Mouse (Mus musculus) large intestine, adult 2 months (tissue): ENCODE results near the gene AU041133. TPM values are rescaled to one million over a fixed set of nuclear protein-coding genes. Genes with fewer than 3 reads are reported as not detected.
A peak's percentile ranks its signal among the peaks of the same experiment; 100 is the strongest.
"Not testable (repeated sequence)": the region's sequence is repeated elsewhere in the genome, so short reads cannot be mapped to it uniquely, and the experiment has no call there.

ENCODE experiments used
- DNase-seq: peaks from one replicate; pipeline ENCODE4 v3.0.0-alpha.2; 2012; ENCODE audit warnings: low read depth, low spot score
- WGBS: fragments of 180-500 bp; shearing (Covaris S2); methylation state at CpG from one replicate; pipeline ENCODE4 v1.1.7; 2018; 5-methylcytosine and 5-hydroxymethylcytosine counted together
- polyA plus RNA-seq: library from polyadenylated mRNA; depleted of rRNA; stranded (reverse); fragments of >200 nt; gene quantifications from 2 replicates; pipeline ENCODE4 v1.2.3, GENCODE M21; 2012; rRNA removed

The AU041133 gene
- polyA plus RNA-seq: 0.25 and 0.33 TPM in 2 replicates

GRCm38 (mm10) chr10:82127850-82128401 is at the start of gene AU041133:
Gene AU041133, plus strand, starts transcription at chr10:82128013.
- WGBS: under 1% methylated on average over 41 of the region's 41 CpGs
- peak; percentile 87 for DNase-seq

- 17% methylated on average over 42 of the region's 42 CpGs for WGBS
- peak; percentile 46 for DNase-seq
Measured at GRCm38 (mm10) chr10:82082728-82083621, 44.8 kb upstream of the AU041133 start, which contains the start of gene BC024063. Gene BC024063, plus strand, starts transcription at chr10:82083353.

DNA sequence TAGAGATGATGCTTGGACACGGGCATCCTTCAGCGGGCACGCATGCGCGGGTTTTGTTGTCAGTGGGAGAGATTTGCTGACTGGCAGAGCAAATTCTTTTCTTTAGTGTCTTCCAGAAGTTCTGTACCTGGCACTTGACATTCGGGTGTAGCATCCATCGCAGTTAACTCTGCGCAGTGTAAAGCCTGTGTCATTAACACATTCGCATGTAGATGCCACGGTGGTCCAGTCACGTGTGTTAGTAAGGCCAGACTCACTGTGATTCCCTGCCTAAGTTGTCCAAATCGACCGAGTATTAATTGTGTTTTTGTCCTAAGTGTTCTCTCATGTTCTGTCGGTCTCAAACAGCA is 44.2 kb upstream of the AU041133 start:
- 11% methylated on average over 14 of the region's 14 CpGs for WGBS

GRCm38 (mm10) chr10:82117206-82117605 is 10.6 kb upstream of the AU041133 start:
- 81% methylated on average over 3 of the region's 3 CpGs for WGBS
- DNase-seq: no peak

More for the DNA sequence above, 44.2 kb upstream of the AU041133 start:
- not testable (repeated sequence) for DNase-seq

DNA sequence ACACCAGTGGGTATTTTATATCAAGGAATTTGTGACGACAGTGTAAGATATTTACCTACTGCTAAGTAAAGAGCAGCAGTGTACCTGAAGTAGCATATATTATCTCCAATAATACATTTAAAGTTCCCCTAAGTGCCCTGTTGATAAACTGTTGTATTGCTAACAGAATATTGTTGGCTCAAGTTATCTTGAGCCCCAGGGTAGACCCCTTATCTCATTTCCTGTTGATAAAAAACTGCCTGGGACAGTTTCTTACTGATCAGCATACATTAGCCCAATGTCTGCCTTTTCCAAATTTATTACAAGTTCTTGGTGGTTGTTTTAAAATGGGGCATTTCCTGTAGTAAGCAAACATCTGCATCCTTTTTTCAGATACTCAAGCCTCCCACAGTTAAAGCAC is 17.5 kb downstream of the AU041133 start:
- DNase-seq: no peak
- WGBS: 96% methylated on average over 1 of the region's 1 CpGs

DNA sequence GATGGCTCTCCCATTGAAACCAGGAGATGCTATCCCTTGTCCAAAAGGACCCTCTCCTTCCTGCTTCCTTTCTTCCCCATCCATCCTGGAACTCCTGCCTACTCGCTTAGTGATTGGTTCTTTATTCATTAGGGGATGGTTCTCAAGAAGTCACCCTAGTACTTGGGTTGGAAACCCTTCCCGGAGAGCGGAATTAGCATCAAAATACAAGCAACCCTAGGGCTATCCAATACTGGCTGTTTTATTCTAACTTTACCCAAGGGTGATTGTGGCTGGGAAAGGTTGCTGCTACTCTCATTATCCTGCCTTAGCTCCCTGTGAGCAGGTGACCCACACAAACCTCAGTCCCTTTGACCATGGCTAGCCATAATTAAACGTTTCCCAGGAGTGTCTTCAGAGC is 19.8 kb downstream of the AU041133 start:
- 86% methylated on average over 4 of the region's 4 CpGs for WGBS
- DNase-seq: no peak

DNA sequence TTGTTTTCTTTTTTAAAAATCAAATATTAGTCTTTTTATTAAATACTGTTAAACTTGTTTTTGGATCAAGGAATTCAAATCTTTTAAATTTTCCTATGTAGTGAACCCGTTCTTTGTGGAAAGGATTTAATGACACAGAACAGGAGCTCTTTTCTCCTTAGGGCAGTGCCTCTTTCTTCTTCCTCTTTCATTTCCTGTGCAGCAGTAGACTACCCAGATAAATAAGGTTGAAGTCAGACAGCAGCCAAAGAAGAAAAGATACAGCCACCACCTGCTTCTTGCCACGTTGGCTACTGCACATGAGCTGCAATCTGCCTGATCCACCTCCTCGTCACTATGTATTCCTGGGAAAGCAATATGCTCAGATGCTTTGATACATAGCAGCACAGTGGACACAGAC is 40.0 kb downstream of the AU041133 start:
- 76% methylated on average over 3 of the region's 3 CpGs for WGBS

DNA sequence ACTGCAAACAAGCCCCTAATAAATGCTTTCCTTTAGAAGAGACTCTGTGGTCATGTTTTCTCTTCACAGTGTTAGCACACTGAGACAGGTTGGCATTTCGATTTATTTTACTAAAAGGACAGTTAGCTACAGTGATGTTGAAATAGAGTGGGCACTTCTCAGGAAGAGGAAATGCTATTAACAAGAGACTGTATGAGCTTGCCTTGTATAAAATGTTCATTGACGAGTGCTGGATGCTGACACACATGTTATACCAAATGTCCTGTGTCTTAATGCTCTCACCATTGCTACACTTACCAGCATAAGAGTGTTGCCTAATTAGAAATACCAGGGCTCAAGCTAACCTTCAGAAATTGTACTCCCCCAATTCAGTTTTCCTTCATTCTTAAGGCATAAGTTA is 42.0 kb downstream of the AU041133 start:
- WGBS: 71% methylated on average over 2 of the region's 2 CpGs

More for the DNA sequence above, 40.0 kb downstream of the AU041133 start:
- no peak for DNase-seq

GRCm38 (mm10) chr10:82170808-82171207 is 43.0 kb downstream of the AU041133 start:
- 41% methylated on average over 2 of the region's 2 CpGs for WGBS
- DNase-seq: no peak

More for the DNA sequence above, 42.0 kb downstream of the AU041133 start:
- DNase-seq: no peak

GRCm38 (mm10) chr10:82178257-82179064 is 50.6 kb downstream of the AU041133 start:
- WGBS: 3% methylated on average over 47 of the region's 47 CpGs
- DNase-seq: peak; percentile 83

Other genes with a start within 250 kb of the AU041133 start
- gene Zfp781, start 197.5 kb upstream of the AU041133 start, polyA plus RNA-seq: 0.07 and 0.19 TPM in 2 replicates
- gene Zfp873, start 79.9 kb upstream of the AU041133 start, polyA plus RNA-seq: 2.0 and 2.5 TPM in 2 replicates
- gene BC024063, start 44.7 kb upstream of the AU041133 start, polyA plus RNA-seq: 0.05 and 0.10 TPM in 2 replicates
- gene Zfp938, start 113.3 kb downstream of the AU041133 start, polyA plus RNA-seq: 0.81 and 0.97 TPM in 2 replicates
- not detected in 2 replicates for gene 4932415D10Rik, start 188.6 kb downstream of the AU041133 start, polyA plus RNA-seq
- gene Gm4924, start 226.2 kb downstream of the AU041133 start, polyA plus RNA-seq: 0.12 and 0.37 TPM in 2 replicates